Mouse (Mus musculus) C2C12 (cell line): ENCODE data around the gene Myg1. TPM values are rescaled to one million over a fixed set of nuclear protein-coding genes. Genes with fewer than 3 reads are reported as not detected.

Experiments
- H3K27me3 ChIP-seq: one replicate; pipeline ENCODE4 v1.6.1; 2011; ENCODE audit not compliant: control insufficient read depth, insufficient read depth, insufficient read length
- H3K36me3 ChIP-seq: one replicate; pipeline ENCODE4 v1.6.1; 2011; ENCODE audit not compliant: control insufficient read depth, insufficient read depth
- H3K4me3 ChIP-seq: one replicate; pipeline ENCODE4 v1.5.1; 2011; ENCODE audit warnings: mild to moderate bottlenecking, control low read depth; ENCODE audit not compliant: poor library complexity, insufficient read depth, severe bottlenecking
- H3K79me2 ChIP-seq: one replicate; pipeline ENCODE4 v1.6.1; 2011; ENCODE audit not compliant: control insufficient read depth, insufficient read depth
- H3K79me3 ChIP-seq: one replicate; pipeline ENCODE4 v1.6.1; 2011; ENCODE audit warnings: low read depth, control low read depth
- H3ac ChIP-seq: one replicate; pipeline ENCODE3; 2011; ENCODE audit warnings: low read depth; ENCODE audit not compliant: control insufficient read depth, insufficient read length
- CEBPB ChIP-seq: IDR thresholded peaks from one replicate; pipeline ENCODE4 v1.6.1; 2011; ENCODE audit warnings: low read depth, mild to moderate bottlenecking, control low read depth, moderate library complexity
- CTCF ChIP-seq: IDR thresholded peaks from one replicate; pipeline ENCODE4 v1.5.1; 2011; ENCODE audit not compliant: control insufficient read depth, insufficient read depth, insufficient read length
- FOSL1 ChIP-seq: IDR thresholded peaks from one replicate; pipeline ENCODE4 v1.8.0; 2011; ENCODE audit warnings: mild to moderate bottlenecking, low read length; ENCODE audit not compliant: poor library complexity, insufficient read depth, severe bottlenecking
- MAX ChIP-seq: IDR thresholded peaks from one replicate; pipeline ENCODE4 v1.6.1; 2011; ENCODE audit warnings: mild to moderate bottlenecking, control low read depth
- MYOD1 ChIP-seq: IDR thresholded peaks from one replicate; pipeline ENCODE4 v1.6.1; 2011; ENCODE audit warnings: low read depth; ENCODE audit not compliant: control insufficient read depth, insufficient read length
- MYOG ChIP-seq: IDR thresholded peaks from one replicate; pipeline ENCODE4 v1.6.1; 2011; ENCODE audit not compliant: control insufficient read depth, insufficient read length; ENCODE audit errors: extremely low read depth
- USF1 ChIP-seq: IDR thresholded peaks from one replicate; pipeline ENCODE4 v1.6.1; 2011; ENCODE audit warnings: low read depth, mild to moderate bottlenecking, control low read depth, moderate library complexity
- polyA plus RNA-seq: library from polyadenylated mRNA; unstranded; fragments of >200 nt; fragmentation: generic; extraction: Trizol; gene quantifications from one replicate; pipeline ENCODE4 v1.2.1, GENCODE M21; 2012; ENCODE audit warnings: missing spikeins

The Myg1 gene
- polyA plus RNA-seq, 1 experiment, result 152 TPM

DNA sequence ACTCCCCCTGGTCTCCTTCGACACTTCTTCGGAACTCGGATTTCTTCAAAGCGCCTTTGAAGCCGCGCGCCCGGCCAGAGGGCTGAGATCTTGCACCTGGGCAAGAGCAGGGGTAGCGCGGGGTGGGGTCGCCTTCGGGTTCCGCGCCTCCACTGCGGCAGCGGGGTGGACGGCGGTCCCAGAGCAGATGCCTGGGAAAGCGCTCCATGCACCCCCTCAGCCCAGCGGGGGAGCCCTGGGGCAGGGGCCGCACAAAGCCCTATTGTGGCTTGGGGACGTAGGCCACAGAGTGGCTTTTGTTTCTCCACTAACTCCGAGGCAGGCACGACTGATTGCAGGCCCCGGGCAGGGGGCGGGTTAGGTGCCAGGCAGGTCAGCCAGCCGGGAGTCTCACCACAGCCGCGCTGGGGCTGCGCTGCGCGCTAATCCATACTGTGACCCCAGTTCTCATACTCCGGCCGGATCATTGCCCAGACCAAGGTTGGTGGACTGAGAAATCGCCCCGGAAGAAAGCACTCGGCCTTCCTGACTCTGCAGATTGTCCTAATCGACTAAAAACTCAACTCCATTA lies 24.4 kb downstream of the Myg1 start:
- Histone ChIP-seq H3K36me3 (no peaks in the 10 kb centered on the region), H3K27me3 (no peaks in the 10 kb centered on the region), H3K79me2 (no peaks in the 10 kb centered on the region), H3K79me3 (no peaks in the 10 kb centered on the region), H3K4me3 (no peak overlapping the region), H3ac (no peak overlapping the region)
- TF ChIP-seq CTCF (no peak), USF1 (no peak), CEBPB (no peak), FOSL1 (no peak), MAX (no peak), MYOG (no peak), MYOD1 (no peak)

DNA sequence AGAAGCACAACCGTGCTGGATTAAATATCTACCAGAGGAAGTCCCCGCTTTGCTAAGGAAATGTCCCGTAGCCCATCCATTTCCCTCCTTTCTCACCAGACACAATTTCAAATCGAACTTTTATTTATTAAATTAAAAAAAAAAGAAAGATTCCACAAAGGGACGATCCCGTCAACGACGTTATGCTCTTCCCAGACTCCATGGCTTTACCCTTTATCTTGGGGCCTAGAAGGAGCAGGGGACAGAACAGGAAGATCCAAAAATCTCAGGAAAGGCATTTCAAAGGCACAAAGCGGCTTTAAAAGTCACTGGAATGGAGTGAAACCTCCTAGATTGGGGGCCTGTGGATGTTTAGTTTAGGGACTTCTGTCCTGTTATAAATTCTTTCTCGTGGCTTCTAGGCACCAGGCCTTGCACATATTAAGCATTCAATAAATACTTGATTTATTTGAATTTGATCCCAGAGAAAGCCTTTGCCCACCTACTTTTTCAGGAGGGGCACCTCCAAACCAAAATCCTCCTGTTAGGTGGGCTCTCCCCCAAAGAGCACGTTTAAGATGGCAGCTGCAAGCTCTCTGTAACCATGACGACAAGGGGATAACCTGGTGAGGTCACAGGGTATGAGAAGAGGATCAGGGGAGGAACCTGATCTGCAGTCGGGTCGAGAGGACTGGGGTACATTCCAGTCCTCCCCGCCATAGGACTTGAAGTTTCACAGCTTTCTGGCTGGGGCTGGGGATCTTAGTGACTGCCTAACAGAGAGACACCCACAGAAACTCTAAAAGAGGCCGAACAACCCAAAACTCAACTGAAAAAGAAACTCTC lies 25.2 kb downstream of the Myg1 start:
- Histone ChIP-seq H3K36me3 (no peaks in the 10 kb centered on the region), H3K4me3 (no peak overlapping the region), H3K27me3 (no peaks in the 10 kb centered on the region), H3K79me3 (no peaks in the 10 kb centered on the region), H3K79me2 (no peaks in the 10 kb centered on the region), H3ac (no peak overlapping the region)
- TF ChIP-seq MYOD1, result no peak
- no peak for TF ChIP-seq MYOG
- no peak for TF ChIP-seq MAX
- no peak for TF ChIP-seq CTCF
- no peak for TF ChIP-seq USF1
- TF ChIP-seq FOSL1, result no peak
- no peak for TF ChIP-seq CEBPB

DNA sequence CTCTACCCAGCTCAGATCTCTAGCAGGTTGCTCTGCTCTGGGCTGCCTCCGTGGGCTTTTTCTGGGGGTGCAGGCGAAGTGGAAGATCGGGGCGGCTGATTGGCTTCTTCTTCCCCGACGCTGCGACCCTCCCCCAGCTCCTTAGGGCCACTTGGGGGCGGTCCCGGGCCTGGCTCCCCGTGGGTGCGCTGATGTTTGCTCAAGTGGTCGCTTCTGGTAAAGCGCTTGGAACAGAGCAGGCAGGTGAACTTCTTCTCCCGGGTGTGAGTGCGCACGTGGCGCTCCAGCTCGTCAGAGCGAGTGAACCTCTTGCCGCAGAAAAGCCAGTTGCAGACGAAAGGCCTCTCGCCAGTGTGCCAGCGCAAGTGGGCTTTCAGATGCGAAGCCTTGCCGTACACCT lies 26.6 kb downstream of the Myg1 start:
- Histone ChIP-seq H3K4me3 (no peak overlapping the region), H3K27me3 (no peaks in the 10 kb centered on the region), H3ac (no peak overlapping the region), H3K79me2 (no peaks in the 10 kb centered on the region), H3K36me3 (no peaks in the 10 kb centered on the region), H3K79me3 (no peaks in the 10 kb centered on the region)
- TF ChIP-seq USF1, result no peak
- TF ChIP-seq CEBPB, result no peak
- no peak for TF ChIP-seq CTCF
- TF ChIP-seq MYOD1, result no peak
- TF ChIP-seq MYOG, result no peak
- TF ChIP-seq MAX, result no peak
- no peak for TF ChIP-seq FOSL1

DNA sequence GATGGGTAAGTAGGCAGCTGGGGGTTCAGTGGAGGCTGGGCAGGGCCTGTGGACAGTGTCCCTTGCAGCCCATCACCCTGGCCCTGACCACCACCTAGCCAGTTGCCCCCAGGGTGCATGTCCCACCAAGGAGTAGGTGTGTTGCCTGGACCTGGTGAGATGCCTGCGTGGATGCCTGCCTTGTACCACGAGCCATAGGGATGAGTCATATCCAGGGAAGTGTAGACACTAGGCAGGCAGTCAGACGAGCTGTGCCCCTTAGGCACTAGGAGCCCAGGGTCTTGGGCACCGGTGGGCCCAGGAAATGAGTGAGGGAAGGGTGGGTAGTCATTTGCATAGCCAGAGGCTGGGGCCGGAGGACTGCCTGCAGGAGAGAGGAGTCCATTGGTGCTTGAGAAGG lies 27.3 kb downstream of the Myg1 start:
- TF ChIP-seq MAX (no peak), USF1 (no peak), FOSL1 (no peak), MYOD1 (no peak), CTCF (no peak), MYOG (no peak), CEBPB (no peak)
- no peaks in the 10 kb centered on the region for H3K27me3 ChIP-seq
- H3K36me3 ChIP-seq, result no peaks in the 10 kb centered on the region
- H3K4me3 ChIP-seq, result no peak overlapping the region
- no peak overlapping the region for H3ac ChIP-seq
- H3K79me3 ChIP-seq, result no peaks in the 10 kb centered on the region
- H3K79me2 ChIP-seq, result no peaks in the 10 kb centered on the region

DNA sequence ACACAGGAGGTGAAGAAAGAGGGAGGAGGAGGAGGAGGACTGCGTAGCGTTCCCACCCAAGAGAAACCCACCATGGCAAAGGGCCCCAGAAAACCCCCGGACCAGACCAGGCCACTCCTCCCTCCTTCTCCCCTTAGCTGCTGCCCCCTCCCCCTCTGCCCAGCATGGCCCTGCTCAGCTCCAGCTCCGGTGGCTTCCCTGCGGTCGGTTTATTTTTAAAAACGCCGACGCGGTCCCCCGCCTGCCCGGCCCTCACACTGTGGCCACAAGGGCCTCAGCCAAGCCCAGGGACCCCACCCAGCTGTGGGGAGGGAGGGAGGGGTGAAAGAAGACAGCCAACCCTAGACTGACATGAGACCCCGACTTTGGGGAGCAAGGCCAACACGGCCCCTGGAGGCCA lies 31.1 kb downstream of the Myg1 start:
- Histone ChIP-seq H3K27me3 (no peaks in the 10 kb centered on the region), H3K4me3 (no peak overlapping the region), H3K36me3 (no peaks in the 10 kb centered on the region), H3ac (no peak overlapping the region), H3K79me2 (no peaks in the 10 kb centered on the region), H3K79me3 (no peaks in the 10 kb centered on the region)
- TF ChIP-seq MYOG (no peak), FOSL1 (no peak), CTCF (no peak), MAX (no peak)
